Mouse (Mus musculus) brain, embryonic 14.5 days (tissue): ENCODE results near the gene Sgk1. TPM values are rescaled to one million over a fixed set of nuclear protein-coding genes. Genes with fewer than 3 reads are reported as not detected.

Experiments
- DNase-seq: peaks from one replicate; pipeline ENCODE4 v3.0.0-alpha.2; 2011; ENCODE audit warnings: low read depth
- CTCF ChIP-seq: fragments of 200-500 bp; IDR thresholded peaks from 2 replicates; pipeline ENCODE4 v1.5.1; 2012; ENCODE audit warnings: inconsistent platforms, mild to moderate bottlenecking, moderate library complexity, borderline replicate concordance; ENCODE audit not compliant: insufficient read depth, insufficient read length; ENCODE audit errors: extremely low read depth
- POLR2A ChIP-seq: fragments of 200-500 bp; IDR thresholded peaks from 2 replicates; pipeline ENCODE4 v1.6.1; 2012; ENCODE audit warnings: mild to moderate bottlenecking, inconsistent platforms, borderline replicate concordance; ENCODE audit not compliant: poor library complexity, insufficient read depth, insufficient read length, severe bottlenecking; ENCODE audit errors: extremely low read depth
- polyA plus RNA-seq: library from polyadenylated mRNA; depleted of rRNA; stranded (reverse); fragments of >200 nt; gene quantifications from 2 replicates; pipeline ENCODE4 v1.2.3, GENCODE M21; 2012

Sgk1 gene
- polyA plus RNA-seq, 1 experiment = 30.3 TPM

DNA sequence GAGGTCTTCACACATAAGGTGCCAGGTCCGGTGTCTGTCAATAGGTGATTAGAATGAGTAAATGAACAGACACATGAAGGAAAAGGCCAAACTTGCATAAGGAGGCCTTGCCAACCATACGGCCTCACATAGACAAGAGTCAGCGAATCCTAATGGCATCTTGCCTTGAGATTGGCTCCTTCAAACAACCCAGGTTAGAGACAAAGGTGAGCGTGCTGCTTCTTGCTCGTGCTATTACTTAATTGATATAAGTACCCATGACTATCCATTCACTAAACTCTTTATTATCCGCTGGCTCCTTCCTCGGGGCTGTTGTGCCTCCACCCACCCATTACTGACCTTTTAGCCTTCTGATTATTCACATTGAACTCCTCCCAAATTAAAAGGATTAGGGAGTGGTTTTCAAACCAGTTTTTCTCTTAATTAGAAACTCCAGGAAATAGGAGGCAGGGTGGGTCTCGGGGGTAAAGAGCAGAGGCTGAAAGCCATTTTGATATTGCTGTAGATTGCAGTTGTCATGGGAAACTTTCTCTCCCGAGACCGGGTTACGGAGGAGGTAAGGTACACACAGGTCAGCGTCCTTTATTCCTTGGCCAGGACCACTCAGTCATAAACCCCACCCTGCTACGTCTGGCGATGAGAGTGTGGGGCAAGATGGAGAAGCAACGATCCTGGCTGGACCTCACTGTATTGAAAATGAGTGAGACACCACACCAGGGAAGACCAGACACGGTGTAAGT, 33.9 kb upstream of the Sgk1 start:
- no peak for DNase-seq
- TF ChIP-seq CTCF (no peak), POLR2A (no peak)

DNA sequence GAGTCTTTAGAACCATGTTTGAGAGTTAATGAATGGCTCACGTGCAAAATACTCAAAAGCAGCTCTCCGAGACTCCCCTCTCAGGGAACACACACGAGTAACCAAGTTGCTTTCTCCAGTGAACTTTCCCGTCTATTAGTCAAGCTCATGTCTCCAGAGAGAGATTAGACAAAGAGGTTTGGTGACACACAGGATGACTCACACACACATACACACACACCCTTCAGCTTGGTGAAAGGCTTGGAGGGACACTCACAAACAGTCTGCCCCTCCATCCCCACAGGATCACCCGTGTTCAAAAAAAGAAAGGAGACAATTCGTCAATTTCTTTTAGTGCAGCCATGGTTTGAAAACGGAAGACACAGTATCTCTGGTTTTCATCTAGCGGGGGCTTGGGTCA, 32.7 kb upstream of the Sgk1 start:
- no peak for DNase-seq
- TF ChIP-seq POLR2A (no peak), CTCF (no peak)

DNA sequence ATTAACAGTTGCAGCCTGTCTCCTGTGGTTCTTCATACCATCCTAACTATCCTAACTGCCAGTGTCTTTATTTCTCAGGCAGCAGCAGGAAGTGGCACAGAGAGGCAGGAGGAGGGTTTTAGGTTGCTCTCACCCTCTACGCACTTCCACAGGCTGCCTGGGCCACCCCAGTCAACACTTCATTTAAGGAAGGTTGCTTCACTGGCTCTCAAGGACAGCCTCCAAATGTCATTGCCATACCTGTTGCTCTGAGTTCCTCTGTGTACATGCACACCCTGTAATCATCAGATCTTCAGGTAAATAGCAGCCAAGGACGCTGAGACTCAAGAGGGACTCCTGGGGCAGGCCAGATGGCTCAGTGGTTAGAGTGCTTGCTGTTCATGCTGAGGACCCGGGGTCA, 31.7 kb upstream of the Sgk1 start:
- no peak for DNase-seq
- TF ChIP-seq CTCF (no peak), POLR2A (no peak)

DNA sequence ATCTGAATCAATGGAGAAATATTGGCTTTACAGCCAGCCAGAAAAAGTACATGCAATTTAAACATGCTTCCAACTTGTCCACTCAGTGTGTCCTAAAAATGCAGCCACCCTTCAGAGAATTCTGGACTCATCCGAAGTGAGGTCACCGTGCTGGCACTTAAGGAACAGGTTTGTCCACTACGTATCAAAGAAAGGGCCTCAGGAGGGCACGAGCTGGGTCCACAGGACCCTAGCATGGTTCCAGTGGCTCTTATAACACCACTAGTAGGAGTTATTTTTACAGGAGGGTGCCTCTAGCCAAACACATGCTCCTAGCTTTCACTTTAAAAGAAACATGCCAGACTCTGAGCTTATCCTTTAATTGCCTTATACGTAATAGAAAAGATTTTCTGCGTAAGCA, 28.9 kb upstream of the Sgk1 start:
- DNase-seq = no peak
- TF ChIP-seq CTCF (no peak), POLR2A (no peak)

DNA sequence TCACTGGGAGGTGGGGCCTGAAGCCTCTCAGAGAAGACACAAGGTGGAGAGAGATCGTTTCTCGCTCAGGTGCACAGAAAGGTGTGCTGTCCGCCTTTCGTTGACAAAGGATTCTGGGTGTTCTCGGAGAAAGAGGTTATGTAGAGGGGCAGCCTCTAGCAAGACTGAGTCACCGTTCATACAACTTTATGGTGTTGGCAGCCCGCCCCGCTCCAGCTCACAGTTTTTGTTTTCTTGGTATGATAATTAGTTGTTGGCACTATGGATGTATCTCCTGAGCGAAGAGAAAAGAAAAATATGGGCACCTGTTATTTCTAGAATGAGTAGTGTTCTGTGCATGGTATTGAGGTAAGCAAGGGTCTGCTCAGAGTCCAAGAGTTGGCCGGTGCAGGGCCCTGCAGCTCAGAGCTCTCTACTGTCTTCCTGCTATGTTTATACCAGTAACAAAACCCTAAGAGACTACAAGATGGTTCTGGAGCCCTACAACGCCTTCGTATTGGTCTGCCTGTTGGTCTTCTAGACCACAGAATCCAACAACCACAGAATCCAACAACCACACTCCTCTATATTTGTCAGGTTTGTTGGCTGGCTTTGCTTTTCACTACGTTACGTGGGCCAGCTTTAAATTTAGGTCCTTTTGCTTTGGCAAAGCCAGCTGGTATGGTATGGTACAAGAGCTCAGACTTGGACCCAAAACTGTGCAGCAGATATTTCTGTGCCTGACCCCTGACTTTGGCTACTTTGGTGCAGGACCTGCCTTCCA, 28.2 kb upstream of the Sgk1 start:
- TF ChIP-seq POLR2A = no peak
- TF ChIP-seq CTCF = no peak

DNA sequence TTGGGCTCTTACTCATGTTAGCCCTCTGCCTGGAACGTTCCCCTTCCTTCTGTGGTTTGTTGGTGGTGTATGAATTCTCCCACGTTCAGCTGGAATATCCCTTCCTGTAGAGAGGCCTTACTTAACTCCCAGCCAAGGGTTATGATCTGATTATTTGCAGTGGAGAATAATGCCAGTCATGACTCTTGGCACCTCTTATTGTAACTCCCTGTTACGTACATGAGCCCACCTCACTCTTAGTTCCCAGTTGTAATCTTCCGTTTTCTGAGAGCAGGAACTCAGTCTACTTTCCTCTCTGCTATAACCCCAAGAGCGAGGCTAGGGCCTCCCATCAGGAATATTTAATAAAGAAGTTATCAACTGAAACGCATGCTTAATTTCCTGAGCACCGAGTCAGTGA, 26.6 kb upstream of the Sgk1 start:
- TF ChIP-seq POLR2A = no peak
- no peak for TF ChIP-seq CTCF

More for the DNA sequence above, 28.2 kb upstream of the Sgk1 start:
- no peak for DNase-seq

DNA sequence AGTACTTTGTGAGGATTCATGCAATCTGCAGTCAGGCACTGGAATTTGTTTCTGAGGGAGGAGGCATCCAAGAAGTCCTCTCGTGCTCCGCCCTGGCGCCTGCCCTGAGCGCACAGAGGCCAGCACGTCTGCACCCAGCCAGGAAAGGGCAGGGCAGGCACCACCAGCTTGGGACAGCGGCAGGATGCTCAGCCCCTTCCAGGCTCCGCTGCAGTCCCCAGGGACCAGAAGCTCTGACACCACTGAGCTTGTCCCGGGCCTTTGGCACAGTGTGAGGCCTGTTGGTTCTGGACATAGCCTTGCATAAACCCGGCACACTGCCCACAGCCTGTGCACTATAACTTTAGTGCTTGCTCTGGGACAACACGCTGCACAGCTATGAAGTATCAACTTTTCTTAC, 24.3 kb upstream of the Sgk1 start:
- DNase-seq = no peak

More for the DNA sequence above, 26.6 kb upstream of the Sgk1 start:
- DNase-seq = no peak

DNA sequence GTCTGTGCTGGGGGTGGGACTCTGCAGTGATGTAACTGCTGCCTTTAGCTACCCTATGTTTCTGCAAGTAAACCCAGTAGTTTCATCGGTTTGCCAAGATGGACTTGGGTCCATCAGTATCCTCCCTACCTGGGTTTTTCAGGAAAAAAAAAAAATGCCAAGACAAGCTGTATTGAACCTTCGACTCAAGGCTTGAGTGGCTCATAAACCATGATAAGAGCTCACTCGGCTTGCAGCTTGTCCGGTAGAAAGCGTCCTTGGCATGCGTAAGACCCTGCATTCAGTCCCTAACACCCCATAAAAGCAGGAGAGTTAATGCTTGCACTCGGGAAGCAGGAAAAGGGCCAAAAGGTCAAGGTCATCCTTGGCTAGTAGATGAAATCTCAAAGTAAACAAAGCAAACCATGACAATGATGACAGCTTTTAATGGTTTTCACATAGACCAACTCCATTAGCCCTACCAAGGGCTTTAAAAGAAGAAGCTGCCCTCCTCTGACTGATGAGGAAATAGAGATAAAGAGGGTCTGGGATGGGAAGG, 23.5 kb upstream of the Sgk1 start:
- TF ChIP-seq POLR2A (no peak), CTCF (no peak)
- DNase-seq = no peak

More for the DNA sequence above, 24.3 kb upstream of the Sgk1 start:
- no peak for TF ChIP-seq CTCF
- no peak for TF ChIP-seq POLR2A

DNA sequence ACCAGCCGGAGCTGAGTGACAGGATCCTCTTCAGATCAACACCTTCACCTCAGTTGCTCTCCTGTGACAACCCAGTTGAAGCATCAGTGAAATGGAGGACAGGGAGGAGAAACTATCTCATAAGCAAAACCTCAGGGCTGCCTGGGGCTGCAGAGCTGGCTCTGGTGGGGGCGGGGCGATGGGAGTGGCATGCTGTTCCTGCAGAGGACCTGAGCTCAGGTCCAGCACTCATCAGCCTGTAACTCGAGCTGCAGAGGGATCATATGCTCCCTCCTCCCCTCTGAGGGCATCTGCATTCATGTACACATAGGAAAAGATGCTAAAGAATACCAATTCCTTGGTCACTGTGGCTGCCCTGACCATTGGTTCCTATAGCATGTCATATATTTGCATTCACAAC, 15.5 kb upstream of the Sgk1 start:
- TF ChIP-seq CTCF (no peak), POLR2A (no peak)

DNA sequence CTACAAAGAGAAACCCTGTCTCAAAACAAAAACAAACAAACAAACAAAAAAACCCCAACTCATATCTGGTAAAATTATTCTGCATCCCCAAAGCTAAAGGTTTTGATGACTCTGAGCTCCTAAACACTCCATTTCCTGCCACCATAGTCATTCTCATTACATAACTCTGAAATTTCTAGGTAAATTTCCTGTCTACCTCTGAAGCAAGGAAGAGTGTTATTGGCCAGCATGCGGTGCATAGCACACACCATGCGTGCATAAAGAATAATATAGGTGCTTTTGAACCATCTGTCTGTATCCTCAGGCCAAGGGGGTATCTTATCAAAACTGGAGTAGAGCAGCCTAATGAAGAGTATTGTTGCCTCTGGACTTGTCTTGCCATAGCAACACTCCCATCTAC, 13.8 kb upstream of the Sgk1 start:
- no peak for TF ChIP-seq POLR2A
- no peak for TF ChIP-seq CTCF
- DNase-seq = no peak

More for the DNA sequence above, 15.5 kb upstream of the Sgk1 start:
- DNase-seq = no peak

DNA sequence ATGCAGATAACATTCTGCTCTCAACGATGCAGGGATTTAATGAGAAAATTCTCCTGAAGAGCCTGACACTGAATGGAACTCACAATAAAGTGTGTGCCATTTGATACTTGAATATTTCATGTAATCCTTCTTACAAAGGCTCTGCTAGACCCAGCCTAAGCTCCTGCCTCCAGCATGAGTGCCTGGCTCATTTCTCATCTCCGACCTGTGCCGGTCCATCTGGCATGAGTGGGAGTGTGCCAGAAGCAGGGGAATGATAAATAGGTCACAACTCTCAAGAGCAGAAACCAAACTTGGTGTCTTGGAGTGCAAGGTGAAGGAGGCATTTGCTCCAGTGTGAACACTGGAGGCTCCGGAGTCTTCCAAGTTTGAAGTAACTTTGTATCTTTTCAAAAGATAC, 13.4 kb upstream of the Sgk1 start:
- no peak for DNase-seq
- TF ChIP-seq CTCF (no peak), POLR2A (no peak)

DNA sequence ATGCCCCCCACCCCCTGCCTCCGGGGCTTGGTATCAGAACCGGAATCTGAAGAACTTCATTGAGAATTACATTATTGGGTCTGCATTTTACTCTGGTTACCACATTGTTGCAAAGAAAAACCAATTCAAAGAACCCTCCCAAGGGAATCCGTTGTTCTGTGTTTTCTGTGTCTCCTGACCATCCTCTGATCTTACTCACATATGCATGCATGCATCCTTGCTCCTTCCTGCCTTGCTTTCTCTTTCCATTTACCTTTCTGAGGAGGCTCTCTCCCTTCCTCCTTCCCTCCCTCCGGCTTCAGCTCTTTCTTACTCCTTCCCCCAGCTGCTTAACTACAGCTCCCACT, 174 bp upstream of the Sgk1 start:
- no peak for DNase-seq
- TF ChIP-seq POLR2A = no peak
- no peak for TF ChIP-seq CTCF

DNA sequence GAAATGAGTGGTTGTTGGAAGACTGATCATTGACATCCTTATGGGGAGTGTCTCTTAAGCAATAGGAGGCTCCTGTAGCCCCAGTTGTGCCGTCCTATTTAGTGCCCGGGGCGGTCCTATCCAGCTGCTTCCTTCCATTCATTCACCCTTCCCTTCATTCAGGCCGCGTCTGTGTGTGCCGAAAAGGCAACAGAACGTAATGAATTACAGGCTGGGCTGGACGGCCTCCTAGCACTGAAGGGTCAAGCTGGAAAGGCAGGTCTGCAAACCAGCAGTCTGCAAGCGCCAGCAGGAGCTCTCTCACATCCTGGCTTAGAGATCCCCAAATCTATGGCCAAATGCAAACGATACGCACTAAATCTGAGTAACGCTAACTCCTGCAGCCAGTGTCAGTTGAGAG, 1.6 kb downstream of the Sgk1 start:
- TF ChIP-seq CTCF (no peak), POLR2A (no peak)
- peak; percentile 64 for DNase-seq
